Mouse (Mus musculus): Measurements from ENCODE around the gene Tns4. TPM values are rescaled to one million over a fixed set of nuclear protein-coding genes. Genes with fewer than 3 reads are reported as not detected.

Gene Tns4
- polyA plus RNA-seq, 1 experiment: 0.11 TPM

DNA sequence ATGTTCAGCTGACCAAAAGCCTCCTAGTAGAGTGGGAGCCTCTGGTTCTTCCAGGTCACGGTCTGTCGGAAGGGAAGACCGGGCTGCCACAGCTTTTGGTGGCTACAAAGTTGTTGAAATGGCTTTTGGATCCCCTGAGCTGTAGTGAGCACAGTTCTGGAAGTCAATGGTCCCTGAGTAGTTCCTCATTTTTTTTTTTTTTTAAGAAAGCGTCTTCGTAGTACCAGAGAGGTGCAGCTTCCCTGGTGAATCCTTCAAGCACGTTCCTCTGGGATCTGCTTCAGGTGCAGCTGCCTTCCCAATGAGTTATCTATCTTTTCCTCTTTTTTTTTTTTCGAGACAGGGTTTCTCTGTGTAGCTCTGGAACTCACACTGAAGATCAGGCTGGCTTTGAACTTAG, 4.6 kb upstream of the Tns4 start:
- no peaks in the 10 kb centered on the region for H3K27me3 ChIP-seq (ENCODE audit: control insufficient read depth, insufficient read depth, insufficient read length)
- no peaks in the 10 kb centered on the region for H3K79me2 ChIP-seq (ENCODE audit: control insufficient read depth, insufficient read depth)
- TF ChIP-seq MAX (IDR thresholded peaks at IDR 0.05; ENCODE audit: low read depth): no peak
- no peak for TF ChIP-seq CEBPB (IDR thresholded peaks at IDR 0.05; ENCODE audit: insufficient read depth, poor library complexity, severe bottlenecking)
- no peak for TF ChIP-seq USF1 (IDR thresholded peaks at IDR 0.05; ENCODE audit: low read depth)
- no peak for TF ChIP-seq MYOD1 (IDR thresholded peaks at IDR 0.05; ENCODE audit: control insufficient read depth in 1 of 3, insufficient read length in 2 of 3, low read depth in 2 of 3)
- TF ChIP-seq POLR2A (IDR thresholded peaks at IDR 0.05; ENCODE audit: insufficient read length, low read depth): no peak
- no peak for TF ChIP-seq TCF3 (IDR thresholded peaks at IDR 0.05; ENCODE audit: insufficient read length, low read depth)
- no peak for TF ChIP-seq SRF (IDR thresholded peaks at IDR 0.05; ENCODE audit: control insufficient read depth, insufficient read length, low read depth)
- no peak for TF ChIP-seq POLR2AphosphoS2 (IDR thresholded peaks at IDR 0.05; ENCODE audit: insufficient read length, low read depth)
- TF ChIP-seq E2F4 (IDR thresholded peaks at IDR 0.05; ENCODE audit: insufficient read depth): no peak
- TF ChIP-seq MYOG (IDR thresholded peaks at IDR 0.05; ENCODE audit: control insufficient read depth in 1 of 3, insufficient read depth in 1 of 3, insufficient read length in 2 of 3, low read depth in 2 of 3): no peak
- TF ChIP-seq TCF12 (IDR thresholded peaks at IDR 0.05; ENCODE audit: insufficient read depth, poor library complexity, severe bottlenecking): no peak
- TF ChIP-seq REST (IDR thresholded peaks at IDR 0.05; ENCODE audit: insufficient read depth, insufficient read length): no peak
- no peak overlapping the region for H3ac ChIP-seq (ENCODE audit: control insufficient read depth, insufficient read length)
- H3K4me2 ChIP-seq (ENCODE audit: low read depth): no peak overlapping the region
- no peak overlapping the region for H3K4me3 ChIP-seq
- no peaks in the 10 kb centered on the region for H3K36me3 ChIP-seq (ENCODE audit: control insufficient read depth, insufficient read depth)

DNA sequence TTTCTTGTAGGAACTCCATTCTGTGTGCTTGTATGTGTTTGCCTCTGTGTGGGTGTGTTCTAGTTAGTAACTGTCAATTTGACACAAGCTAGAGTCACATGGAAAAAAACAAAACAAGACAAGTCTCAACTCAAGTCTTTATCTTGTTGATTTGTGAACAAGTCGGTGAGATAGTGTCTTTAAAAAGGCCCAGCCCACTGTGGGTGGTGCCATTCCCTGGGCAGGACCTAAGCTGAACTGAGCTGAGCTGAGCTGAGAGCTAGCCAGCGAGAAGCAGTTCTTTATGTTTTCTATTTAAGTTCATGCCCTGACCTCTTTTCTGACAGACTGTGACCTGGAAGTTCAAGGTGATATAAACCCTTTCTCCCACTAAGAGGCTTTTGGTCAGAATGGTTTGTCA, 2.6 kb upstream of the Tns4 start:
- Histone ChIP-seq H3K36me3 (ENCODE audit: control insufficient read depth, insufficient read depth) (no peaks in the 10 kb centered on the region), H3K79me2 (ENCODE audit: control insufficient read depth, insufficient read depth) (no peaks in the 10 kb centered on the region), H3K27me3 (ENCODE audit: control insufficient read depth, insufficient read depth, insufficient read length) (no peaks in the 10 kb centered on the region), H3ac (ENCODE audit: control insufficient read depth, insufficient read length) (no peak overlapping the region), H3K4me3 (no peak overlapping the region), H3K4me2 (ENCODE audit: low read depth) (no peak overlapping the region)
- no peak for TF ChIP-seq CEBPB (IDR thresholded peaks at IDR 0.05; ENCODE audit: insufficient read depth, poor library complexity, severe bottlenecking)
- no peak for TF ChIP-seq E2F4 (IDR thresholded peaks at IDR 0.05; ENCODE audit: insufficient read depth)
- no peak for TF ChIP-seq USF1 (IDR thresholded peaks at IDR 0.05; ENCODE audit: low read depth)
- no peak for TF ChIP-seq MAX (IDR thresholded peaks at IDR 0.05; ENCODE audit: low read depth)
- no peak for TF ChIP-seq POLR2AphosphoS2 (IDR thresholded peaks at IDR 0.05; ENCODE audit: insufficient read length, low read depth)
- no peak for TF ChIP-seq MYOG (IDR thresholded peaks at IDR 0.05; ENCODE audit: control insufficient read depth in 1 of 3, insufficient read depth in 1 of 3, insufficient read length in 2 of 3, low read depth in 2 of 3)
- no peak for TF ChIP-seq TCF12 (IDR thresholded peaks at IDR 0.05; ENCODE audit: insufficient read depth, poor library complexity, severe bottlenecking)
- TF ChIP-seq MYOD1 (IDR thresholded peaks at IDR 0.05; ENCODE audit: control insufficient read depth in 1 of 3, insufficient read length in 2 of 3, low read depth in 2 of 3): no peak
- TF ChIP-seq TCF3 (IDR thresholded peaks at IDR 0.05; ENCODE audit: insufficient read length, low read depth): no peak
- TF ChIP-seq POLR2A (IDR thresholded peaks at IDR 0.05; ENCODE audit: insufficient read length, low read depth): no peak
- no peak for TF ChIP-seq SRF (IDR thresholded peaks at IDR 0.05; ENCODE audit: control insufficient read depth, insufficient read length, low read depth)
- no peak for TF ChIP-seq REST (IDR thresholded peaks at IDR 0.05; ENCODE audit: insufficient read depth, insufficient read length)

DNA sequence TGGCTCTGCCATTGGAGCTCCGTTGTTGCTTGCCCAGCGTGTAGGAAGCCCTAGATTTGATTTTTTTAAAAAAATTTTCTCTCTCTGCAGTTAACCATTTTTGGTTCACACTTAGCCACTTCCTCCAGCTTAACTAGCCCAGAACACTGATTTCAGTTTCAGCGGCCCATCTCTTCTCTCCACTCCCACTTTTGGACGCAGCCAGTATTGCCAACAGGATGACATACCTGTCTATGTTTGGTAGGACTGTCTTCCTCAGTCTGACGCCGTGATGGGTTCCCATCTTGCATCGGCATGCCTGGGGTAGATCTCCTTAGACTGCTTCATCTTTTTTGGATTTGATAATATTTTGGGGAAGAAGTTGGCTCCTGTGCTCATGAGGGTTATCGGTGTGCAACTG, 1.3 kb upstream of the Tns4 start:
- TF ChIP-seq TCF12 (IDR thresholded peaks at IDR 0.05; ENCODE audit: insufficient read depth, poor library complexity, severe bottlenecking): no peak
- TF ChIP-seq E2F4 (IDR thresholded peaks at IDR 0.05; ENCODE audit: insufficient read depth): no peak
- no peak for TF ChIP-seq MYOG (IDR thresholded peaks at IDR 0.05; ENCODE audit: control insufficient read depth in 1 of 3, insufficient read depth in 1 of 3, insufficient read length in 2 of 3, low read depth in 2 of 3)
- no peak for TF ChIP-seq REST (IDR thresholded peaks at IDR 0.05; ENCODE audit: insufficient read depth, insufficient read length)
- TF ChIP-seq SRF (IDR thresholded peaks at IDR 0.05; ENCODE audit: control insufficient read depth, insufficient read length, low read depth): no peak
- TF ChIP-seq POLR2AphosphoS2 (IDR thresholded peaks at IDR 0.05; ENCODE audit: insufficient read length, low read depth): no peak
- no peak for TF ChIP-seq TCF3 (IDR thresholded peaks at IDR 0.05; ENCODE audit: insufficient read length, low read depth)
- TF ChIP-seq USF1 (IDR thresholded peaks at IDR 0.05; ENCODE audit: low read depth): no peak
- no peak for TF ChIP-seq MYOD1 (IDR thresholded peaks at IDR 0.05; ENCODE audit: control insufficient read depth in 1 of 3, insufficient read length in 2 of 3, low read depth in 2 of 3)
- TF ChIP-seq MAX (IDR thresholded peaks at IDR 0.05; ENCODE audit: low read depth): no peak
- no peak for TF ChIP-seq CEBPB (IDR thresholded peaks at IDR 0.05; ENCODE audit: insufficient read depth, poor library complexity, severe bottlenecking)
- no peak for TF ChIP-seq POLR2A (IDR thresholded peaks at IDR 0.05; ENCODE audit: insufficient read length, low read depth)
- H3K27me3 ChIP-seq (ENCODE audit: control insufficient read depth, insufficient read depth, insufficient read length): no peaks in the 10 kb centered on the region
- no peak overlapping the region for H3ac ChIP-seq (ENCODE audit: control insufficient read depth, insufficient read length)
- no peak overlapping the region for H3K4me2 ChIP-seq (ENCODE audit: low read depth)
- no peaks in the 10 kb centered on the region for H3K36me3 ChIP-seq (ENCODE audit: control insufficient read depth, insufficient read depth)
- H3K79me2 ChIP-seq (ENCODE audit: control insufficient read depth, insufficient read depth): no peaks in the 10 kb centered on the region
- no peak overlapping the region for H3K4me3 ChIP-seq

DNA sequence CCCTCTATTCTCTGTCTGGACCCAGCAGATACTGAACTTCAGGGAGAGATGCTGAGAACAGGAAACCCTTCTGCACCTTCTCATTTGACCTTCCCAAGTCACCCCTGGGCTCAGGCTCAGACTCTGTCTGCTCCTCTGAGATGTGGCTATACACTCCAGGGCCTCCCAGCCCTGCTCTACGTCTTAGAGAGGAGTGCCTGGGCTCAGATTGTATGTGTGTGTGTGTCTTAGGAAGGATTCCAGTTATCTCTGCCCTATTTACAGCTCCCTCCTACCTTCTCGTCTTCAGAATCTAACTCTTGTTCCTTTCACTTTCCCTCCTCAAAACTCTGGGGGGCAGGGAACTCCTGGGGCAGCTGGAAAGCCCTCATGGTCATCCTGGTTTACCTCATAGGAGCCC, 620 bp downstream of the Tns4 start:
- H3K4me3 ChIP-seq: no peak overlapping the region
- H3K4me2 ChIP-seq (ENCODE audit: low read depth): no peak overlapping the region
- H3K36me3 ChIP-seq (ENCODE audit: control insufficient read depth, insufficient read depth): no peaks in the 10 kb centered on the region
- H3ac ChIP-seq (ENCODE audit: control insufficient read depth, insufficient read length): no peak overlapping the region
- H3K79me2 ChIP-seq (ENCODE audit: control insufficient read depth, insufficient read depth): no peaks in the 10 kb centered on the region
- no peaks in the 10 kb centered on the region for H3K27me3 ChIP-seq (ENCODE audit: control insufficient read depth, insufficient read depth, insufficient read length)
- TF ChIP-seq TCF3 (IDR thresholded peaks at IDR 0.05; ENCODE audit: insufficient read length, low read depth) (no peak), USF1 (IDR thresholded peaks at IDR 0.05; ENCODE audit: low read depth) (no peak), SRF (IDR thresholded peaks at IDR 0.05; ENCODE audit: control insufficient read depth, insufficient read length, low read depth) (no peak), E2F4 (IDR thresholded peaks at IDR 0.05; ENCODE audit: insufficient read depth) (no peak), CEBPB (IDR thresholded peaks at IDR 0.05; ENCODE audit: insufficient read depth, poor library complexity, severe bottlenecking) (no peak), MYOG (IDR thresholded peaks at IDR 0.05; ENCODE audit: control insufficient read depth in 1 of 3, insufficient read depth in 1 of 3, insufficient read length in 2 of 3, low read depth in 2 of 3) (no peak), POLR2A (IDR thresholded peaks at IDR 0.05; ENCODE audit: insufficient read length, low read depth) (no peak), MYOD1 (IDR thresholded peaks at IDR 0.05; ENCODE audit: control insufficient read depth in 1 of 3, insufficient read length in 2 of 3, low read depth in 2 of 3) (no peak), REST (IDR thresholded peaks at IDR 0.05; ENCODE audit: insufficient read depth, insufficient read length) (no peak), MAX (IDR thresholded peaks at IDR 0.05; ENCODE audit: low read depth) (no peak), POLR2AphosphoS2 (IDR thresholded peaks at IDR 0.05; ENCODE audit: insufficient read length, low read depth) (no peak), TCF12 (IDR thresholded peaks at IDR 0.05; ENCODE audit: insufficient read depth, poor library complexity, severe bottlenecking) (no peak)
